Mouse (Mus musculus): Measurements from ENCODE around the gene Nav2.
A peak's percentile ranks its signal among the peaks of the same experiment; 100 is the strongest.

Nav2 gene

DNA sequence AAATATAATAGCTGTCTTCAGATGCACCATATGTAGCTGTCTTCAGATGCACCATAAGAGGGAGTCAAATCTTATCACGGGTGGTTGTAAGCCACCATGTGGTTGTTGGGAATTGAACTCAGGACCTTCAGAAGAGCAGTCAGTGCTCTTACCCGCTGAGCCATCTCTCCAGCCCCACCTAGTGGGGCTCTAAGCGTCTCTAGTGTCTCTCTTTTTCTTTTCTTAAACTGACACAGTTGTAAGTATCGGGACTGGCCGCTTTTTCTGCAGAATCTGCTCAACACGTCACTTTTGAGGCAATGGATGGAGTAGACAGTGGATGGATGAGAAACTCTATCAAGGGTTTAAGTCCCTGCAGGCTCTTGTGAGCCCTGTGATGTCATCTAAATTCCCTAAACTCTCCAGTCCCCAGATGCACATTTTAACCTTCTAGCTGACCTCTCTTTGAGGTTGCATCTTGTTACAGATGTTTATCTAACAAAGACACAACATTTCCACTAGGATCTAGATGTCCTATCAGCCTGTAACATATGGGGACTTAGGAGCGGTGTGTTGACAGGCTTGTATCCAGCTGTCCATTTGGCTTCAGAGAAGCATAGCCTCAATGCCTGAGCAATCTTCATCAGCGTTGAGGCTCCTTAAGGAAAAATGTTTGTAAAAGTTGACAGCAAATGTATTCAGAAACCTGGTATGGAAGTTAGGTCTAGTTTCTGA, 560.1 kb downstream of the Nav2 start:
- no peak for DNase-seq

DNA sequence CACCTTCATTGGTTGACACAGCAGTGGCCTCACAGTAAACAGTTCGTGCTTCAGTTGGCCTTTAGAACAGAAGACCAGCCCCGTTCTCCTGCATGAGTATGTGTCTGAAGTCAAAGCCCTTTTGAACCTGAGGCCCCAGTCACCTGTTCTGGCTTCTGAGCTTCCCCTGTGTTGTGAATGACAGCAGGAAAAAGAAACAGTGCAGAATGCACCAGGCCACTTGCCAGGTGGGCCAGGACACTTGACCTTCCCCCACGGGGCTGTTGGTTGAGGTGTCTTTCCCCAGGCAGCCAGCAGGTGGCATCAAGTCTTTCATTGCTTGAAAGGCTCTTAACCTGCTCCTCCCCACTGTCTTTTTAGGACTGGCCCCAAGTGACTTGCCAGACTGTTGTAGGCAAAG, 562.8 kb downstream of the Nav2 start:
- DNase-seq = peak; percentile 17 to 22

- DNase-seq = no peak
Observed at GRCm38 (mm10) chr7:49475282-49475681, 566.8 kb downstream of the Nav2 start.

DNA sequence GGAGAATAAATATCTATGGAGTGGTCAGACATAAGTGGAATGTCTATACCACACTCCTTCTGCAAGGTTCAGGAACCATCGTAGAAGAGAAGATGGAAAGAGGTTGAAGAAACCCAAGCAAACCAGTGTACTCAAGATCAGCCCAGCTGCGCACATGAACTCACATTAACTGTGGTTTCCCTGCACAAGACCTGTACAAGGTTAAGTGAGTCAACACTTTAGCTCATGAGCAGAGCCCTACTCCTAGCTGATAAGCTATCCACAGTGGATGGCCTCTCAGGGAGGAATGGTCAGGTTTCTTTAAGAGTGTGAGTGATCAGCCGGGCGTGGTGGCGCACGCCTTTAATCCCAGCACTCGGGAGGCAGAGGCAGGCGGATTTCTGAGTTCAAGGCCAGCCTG, 567.6 kb downstream of the Nav2 start:
- DNase-seq = no peak

- no peak for DNase-seq
Observed at GRCm38 (mm10) chr7:49476666-49477065, 568.1 kb downstream of the Nav2 start.

GRCm38 (mm10) chr7:49477076-49477975, 568.8 kb downstream of the Nav2 start:
- no peak for DNase-seq

GRCm38 (mm10) chr7:49477976-49478349, 569.4 kb downstream of the Nav2 start:
- DNase-seq = no peak

DNA sequence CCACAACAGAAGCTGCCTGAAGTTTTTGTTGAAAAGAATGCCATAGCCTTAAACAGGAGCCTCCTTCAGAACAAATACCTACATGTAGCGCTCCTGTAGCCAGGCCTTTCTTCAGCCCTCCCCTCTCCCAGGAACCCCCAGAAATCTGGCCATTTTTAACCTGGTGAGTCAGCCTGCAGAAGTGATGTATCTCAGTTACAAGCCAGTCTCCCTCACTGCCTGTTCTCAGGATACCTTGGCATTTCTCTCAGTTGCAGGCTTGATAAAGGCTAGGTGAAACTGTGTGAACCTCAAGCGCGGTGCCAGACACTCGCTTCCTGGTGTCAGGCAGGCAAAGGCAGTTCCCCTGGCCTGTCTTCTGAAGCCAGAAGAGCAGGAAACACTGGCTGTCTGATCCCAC, 570.4 kb downstream of the Nav2 start:
- no peak for DNase-seq

DNA sequence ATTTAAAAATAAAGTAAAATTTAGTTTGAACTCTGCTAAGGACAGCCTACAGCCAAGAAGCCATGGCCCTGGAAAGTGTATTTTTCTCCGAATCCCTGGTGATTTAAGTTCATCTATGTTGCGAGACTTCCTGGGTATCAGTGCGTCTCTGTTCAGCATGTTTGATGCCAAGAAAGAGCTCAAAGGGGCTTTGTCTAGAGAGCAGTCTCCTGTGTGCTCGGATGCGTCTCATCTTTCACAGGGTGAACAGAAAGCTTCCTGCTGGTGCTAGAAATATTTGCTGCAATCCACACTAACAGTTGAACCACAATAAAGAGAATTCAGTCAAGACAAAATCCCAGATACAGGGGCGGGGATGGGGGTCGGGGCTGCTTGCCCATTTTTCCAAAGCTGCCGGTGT, 572.4 kb downstream of the Nav2 start:
- DNase-seq = no peak

DNA sequence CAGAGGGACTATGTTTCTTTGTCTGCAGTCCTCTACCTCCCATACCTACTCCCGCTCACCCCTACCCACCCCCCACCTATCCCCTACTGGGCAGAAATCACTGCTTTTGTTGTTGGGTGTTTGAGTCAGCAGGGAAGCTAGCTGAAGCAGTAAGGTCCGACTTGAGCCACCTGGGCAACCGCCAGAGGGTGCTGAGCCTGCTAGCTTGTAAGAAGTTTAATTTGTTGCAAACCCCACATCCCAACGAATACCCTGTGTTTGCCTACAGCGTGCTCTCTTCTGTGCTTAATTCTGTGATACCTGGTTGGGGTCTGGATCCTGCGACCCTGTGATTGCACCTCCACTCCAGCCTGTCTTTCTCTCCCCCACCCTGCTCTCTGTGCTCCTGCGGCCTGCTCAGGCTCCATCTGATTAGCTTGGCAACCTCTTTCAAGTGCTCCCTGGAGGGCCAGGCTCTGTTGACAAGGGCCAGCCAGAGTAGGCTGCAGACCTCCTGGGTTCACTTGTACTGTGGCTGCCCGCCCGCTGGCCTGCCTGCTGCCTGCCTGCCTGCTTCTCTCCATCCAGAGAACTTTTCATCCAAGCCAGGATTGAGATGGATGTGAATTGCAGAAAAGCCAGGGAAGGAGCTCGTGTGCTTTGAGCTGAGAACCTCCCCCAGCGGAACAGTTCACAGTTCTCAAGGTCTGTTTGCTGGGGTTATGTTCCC, 575.7 kb downstream of the Nav2 start:
- no peak for DNase-seq

- DNase-seq = no peak
Observed at GRCm38 (mm10) chr7:49485292-49485847, 576.9 kb downstream of the Nav2 start.

- DNase-seq = no peak
Observed at GRCm38 (mm10) chr7:49487347-49487746, 578.8 kb downstream of the Nav2 start.

DNA sequence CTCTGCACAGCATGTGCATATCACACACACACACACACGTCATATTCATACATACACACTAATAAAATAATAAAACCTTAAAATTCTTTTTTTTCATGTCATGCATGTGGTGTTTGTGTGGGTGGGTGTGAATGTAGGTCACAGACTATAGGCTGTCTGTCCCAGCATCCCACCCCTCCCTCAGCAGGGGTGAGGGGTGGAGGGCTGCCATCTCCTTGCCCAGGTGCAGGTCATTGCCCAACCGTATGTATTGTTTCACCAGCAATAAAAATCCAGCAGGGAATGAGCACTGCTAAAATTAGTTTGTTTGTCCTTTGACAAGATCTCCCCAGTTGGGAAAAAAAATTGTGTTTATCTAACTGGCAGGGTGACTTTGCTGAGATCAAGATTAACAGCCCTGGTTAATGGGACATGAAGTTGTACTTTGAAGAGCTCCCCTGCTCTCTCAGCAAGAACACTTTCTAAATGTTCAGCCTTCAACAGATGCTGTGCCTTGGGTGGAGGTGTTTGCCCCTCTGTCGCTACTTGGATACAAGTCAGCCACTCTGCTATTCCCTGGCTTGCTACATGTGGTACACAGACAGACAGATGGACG, 580.1 kb downstream of the Nav2 start:
- DNase-seq = no peak

DNA sequence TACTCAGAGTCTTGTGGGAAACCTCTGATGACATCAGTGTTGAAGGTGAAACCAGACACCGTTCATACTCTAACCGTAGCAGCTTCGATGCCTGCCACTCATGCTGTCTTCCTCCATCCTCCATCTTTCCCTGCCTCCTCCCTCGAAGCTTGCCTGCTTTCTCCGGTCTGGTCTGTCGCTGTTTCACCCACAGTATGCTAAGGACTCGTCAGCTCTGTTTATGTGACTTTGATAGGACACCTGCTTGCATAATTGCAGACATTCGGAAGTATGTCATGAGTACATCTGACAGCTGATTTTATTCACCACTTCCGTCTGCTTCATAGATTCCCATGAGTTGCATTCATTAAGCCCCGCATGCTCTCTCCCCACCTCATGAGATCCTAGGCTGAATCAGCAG, 582.3 kb downstream of the Nav2 start:
- DNase-seq = no peak

- DNase-seq = no peak
Observed at GRCm38 (mm10) chr7:49492622-49493021, 584.1 kb downstream of the Nav2 start.

DNA sequence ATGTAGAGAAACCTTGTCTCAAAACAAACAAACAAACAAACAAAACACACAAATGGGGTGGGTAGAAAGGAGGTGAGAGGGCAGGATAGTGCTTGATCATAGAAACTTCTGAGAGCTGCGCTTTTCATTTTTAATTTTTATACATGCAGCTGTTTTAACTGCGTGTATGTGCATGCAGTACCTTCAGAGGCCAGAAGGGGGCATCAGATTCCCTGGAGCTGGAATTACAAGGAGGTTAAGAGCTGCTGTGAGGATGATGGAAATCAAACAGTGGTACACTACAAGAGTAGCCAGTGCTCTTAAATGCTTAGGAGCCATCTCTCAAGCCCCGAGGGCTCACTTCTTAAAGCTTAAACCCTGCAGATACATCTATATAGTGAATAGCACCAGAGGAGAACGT, 584.7 kb downstream of the Nav2 start:
- DNase-seq = no peak

DNA sequence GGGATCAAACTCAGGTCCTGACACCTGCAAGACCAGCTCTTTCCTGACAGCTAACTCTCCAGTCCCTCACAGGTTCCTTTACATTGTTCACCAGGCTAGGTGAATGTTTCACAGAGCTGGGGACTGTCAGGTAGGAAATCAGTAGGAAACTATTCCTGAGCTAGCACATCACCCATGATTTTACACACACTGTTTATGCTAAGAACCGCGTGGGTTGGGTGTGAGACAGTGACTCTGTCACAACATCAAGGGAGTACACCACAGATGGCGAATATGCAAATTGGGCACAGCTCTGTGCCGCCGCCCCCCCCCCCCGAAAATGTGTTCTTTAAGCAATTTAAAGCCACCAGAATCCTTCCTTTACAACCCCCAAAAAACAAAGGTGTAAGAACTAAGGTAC, 586.1 kb downstream of the Nav2 start:
- no peak for DNase-seq

DNA sequence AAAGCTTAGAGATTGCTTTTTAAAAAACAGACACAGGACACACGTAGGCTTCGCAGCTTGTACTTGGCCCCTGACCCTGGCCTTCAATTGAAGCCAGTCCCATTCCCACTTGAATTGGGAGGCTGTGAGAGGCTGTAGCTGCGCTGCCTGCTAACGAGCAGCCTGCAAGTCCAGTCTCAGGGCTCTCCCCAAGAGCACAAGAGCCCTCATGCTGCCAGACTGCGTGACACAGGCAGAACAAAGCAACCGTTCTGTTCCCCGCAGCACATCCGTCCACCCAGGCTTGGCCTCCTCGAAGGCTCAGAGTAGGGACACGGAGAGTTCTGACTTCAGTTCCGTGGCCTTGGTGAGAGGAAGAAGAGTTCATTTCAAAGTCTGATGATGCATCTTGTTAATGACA, 587.6 kb downstream of the Nav2 start:
- DNase-seq = no peak

DNA sequence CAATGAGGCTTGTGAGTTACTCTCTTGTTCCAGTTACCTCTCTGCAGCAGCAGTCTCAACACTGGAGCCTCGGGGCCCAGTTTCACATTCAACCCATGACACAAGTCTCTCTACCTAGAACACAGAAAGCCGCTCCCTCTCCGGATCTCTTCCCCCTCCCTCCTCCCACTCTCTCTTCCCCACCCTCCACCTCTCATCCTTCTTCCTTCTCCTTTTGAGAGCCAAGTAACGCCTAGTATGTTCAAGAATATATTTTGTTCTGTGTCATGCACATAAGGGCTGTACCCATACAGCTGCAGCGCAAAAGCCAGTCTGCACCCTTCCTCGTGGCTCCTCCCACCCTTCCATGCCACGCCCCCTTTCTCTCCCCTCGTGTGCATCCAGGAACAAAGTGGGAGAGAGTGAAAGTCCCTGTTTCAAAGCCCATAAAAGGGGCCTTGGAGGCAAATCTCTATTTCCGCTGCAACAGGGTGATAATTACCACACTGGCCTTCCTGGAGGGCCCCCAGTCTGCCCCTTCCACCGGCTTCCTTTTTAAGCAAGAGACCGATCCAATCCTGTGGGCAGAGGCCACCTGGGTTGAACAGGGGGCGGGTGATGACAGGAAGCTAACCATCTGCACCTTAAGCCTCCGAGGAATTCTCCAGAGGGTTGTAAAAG, 588.4 kb downstream of the Nav2 start:
- DNase-seq = no peak

DNA sequence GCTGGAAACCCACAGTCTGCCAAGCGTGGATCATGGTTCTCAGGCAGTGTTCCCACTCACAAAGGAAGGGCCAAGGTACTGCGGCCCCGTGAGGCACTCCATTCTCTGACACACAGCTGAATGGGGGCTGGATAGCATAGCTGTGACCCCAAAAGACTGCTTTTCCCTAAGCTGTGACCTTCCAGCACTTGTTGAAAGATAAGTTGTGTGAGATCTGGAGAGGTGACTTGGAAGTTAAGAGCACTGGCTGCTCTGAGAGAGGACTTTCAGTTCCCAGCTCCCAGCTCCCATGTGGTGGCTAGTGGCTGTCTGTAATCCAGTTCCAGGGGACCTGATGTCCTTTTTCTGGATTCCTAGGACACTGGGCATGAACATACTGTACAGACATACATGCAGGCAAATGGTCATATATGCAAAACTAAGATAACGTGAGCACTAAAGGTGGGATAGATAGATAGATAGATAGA, 588.9 kb downstream of the Nav2 start:
- no peak for DNase-seq

GRCm38 (mm10) chr7:49499598-49499997, 591.1 kb downstream of the Nav2 start:
- no peak for DNase-seq

DNA sequence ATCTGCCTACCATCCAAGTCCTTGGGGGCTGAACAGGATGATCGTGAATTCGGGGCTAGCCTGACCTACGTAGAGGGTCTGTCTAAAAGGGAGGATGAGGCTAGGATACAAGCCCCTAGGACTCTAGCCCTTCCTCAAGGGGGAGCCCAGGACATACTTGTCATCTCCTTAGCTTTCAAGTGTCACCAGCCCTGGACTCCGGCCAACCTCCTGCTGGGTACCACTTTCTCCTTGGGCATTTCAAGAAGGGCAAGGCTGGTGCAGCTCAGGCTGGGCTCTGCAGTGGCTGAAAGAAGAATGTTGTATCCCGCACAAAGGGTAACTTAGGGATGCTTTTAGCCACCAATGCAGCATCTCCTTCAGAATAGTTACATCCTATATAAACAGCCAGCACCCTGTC, 592.4 kb downstream of the Nav2 start:
- no peak for DNase-seq

Data from thymus, adult 18-20 months (tissue).